15 mouse cellular contexts compared by ENCODE assay signal in the genomic region with DNA sequence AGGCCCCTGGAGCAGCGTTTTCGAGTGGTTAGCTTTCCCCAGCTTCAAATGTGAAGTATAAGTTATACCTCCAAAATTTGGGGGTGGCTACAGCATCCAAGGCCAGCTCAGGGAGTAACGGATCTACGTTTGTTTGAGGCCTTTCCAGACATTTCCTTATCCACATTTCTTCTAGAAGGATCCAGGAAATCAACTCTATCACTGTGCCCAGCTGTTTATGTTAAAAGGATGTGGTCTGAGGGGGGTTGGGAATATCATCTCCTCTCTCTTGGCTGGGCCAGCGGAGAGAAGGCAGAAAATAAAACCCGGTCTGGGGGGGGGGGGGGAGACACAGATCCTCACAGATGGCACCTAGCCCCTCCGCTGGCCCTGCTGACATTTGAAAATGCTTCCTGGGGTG.
"Had no signal": no experiment of that assay in that cellular context is flagged by ENCODE, and none has a peak within 500 bp of the region (broad histone marks: within the 10 kb centered on the region; RNA-seq: fewer than 3 reads in every experiment).

No protein-coding gene starts in this region.

- H3K4me3 ChIP-seq: intestine, embryonic 15.5 days; kidney, embryonic 15.5 days; left cerebral cortex, adult 2 months; limb, embryonic 10.5 days; liver, embryonic 13.5 days; midbrain, embryonic 15.5 days; neural tube, embryonic 12.5 days had no signal

- H3K36me3 ChIP-seq: intestine, embryonic 15.5 days; kidney, embryonic 15.5 days; limb, embryonic 10.5 days; liver, embryonic 13.5 days; midbrain, embryonic 15.5 days; neural tube, embryonic 12.5 days had no signal

- DNase-seq: kidney, adult 18-20 months; kidney, postnatal 25 days; liver, embryonic 13.5 days; liver, postnatal 0 days; retina, postnatal 1 day; right cerebral cortex, postnatal 4 days; spleen, adult 18-20 months; thymus, postnatal 4 days had no signal

- H3K4me2 ChIP-seq: intestine, embryonic 15.5 days; kidney, embryonic 15.5 days; liver, embryonic 13.5 days; midbrain, embryonic 11.5 days; midbrain, embryonic 15.5 days; neural tube, embryonic 12.5 days had no signal

- H3K27me3 ChIP-seq: intestine, embryonic 15.5 days; liver, embryonic 13.5 days; midbrain, embryonic 15.5 days; neural tube, embryonic 12.5 days had no signal

- H3K9ac ChIP-seq: intestine, embryonic 15.5 days; kidney, embryonic 15.5 days; liver, embryonic 13.5 days; liver, postnatal 0 days; midbrain, embryonic 15.5 days; neural tube, embryonic 12.5 days had no signal

- H3K27ac ChIP-seq: intestine, embryonic 15.5 days; kidney, embryonic 15.5 days; left cerebral cortex, adult 2 months; limb, embryonic 10.5 days; liver, embryonic 13.5 days; midbrain, embryonic 15.5 days; neural tube, embryonic 12.5 days had no signal

- H3K4me1 ChIP-seq: midbrain, embryonic 15.5 days; neural tube, embryonic 12.5 days had no signal

- H3K9me3 ChIP-seq: intestine, embryonic 15.5 days; kidney, embryonic 15.5 days; limb, embryonic 10.5 days; liver, embryonic 13.5 days; midbrain, embryonic 15.5 days; neural tube, embryonic 12.5 days had no signal

- ATAC-seq: intestine, embryonic 15.5 days; liver, postnatal 0 days; midbrain, embryonic 15.5 days had no signal
